Mouse (Mus musculus) olfactory bulb, adult 2 months (tissue): ENCODE data around the gene Trappc3.

Source experiments
- CTCF ChIP-seq: fragments of 200-500 bp; IDR thresholded peaks from 2 replicates; pipeline ENCODE4 v1.5.1; 2012; ENCODE audit warnings: low read depth, mild to moderate bottlenecking, low read length, moderate library complexity; ENCODE audit not compliant: insufficient read depth
- POLR2A ChIP-seq: fragments of 200-500 bp; IDR thresholded peaks from 2 replicates; pipeline ENCODE4 v1.6.1; 2012; ENCODE audit warnings: mild to moderate bottlenecking, low read depth, low read length, moderate library complexity; ENCODE audit not compliant: insufficient read depth

- TF ChIP-seq CTCF (no peak), POLR2A (no peak)
Observed at GRCm38 (mm10) chr4:126239862-126240475, 22.2 kb upstream of the Trappc3 start.
